Comparison of ENCODE assay signal across 8 mouse cellular contexts in the genomic region with DNA sequence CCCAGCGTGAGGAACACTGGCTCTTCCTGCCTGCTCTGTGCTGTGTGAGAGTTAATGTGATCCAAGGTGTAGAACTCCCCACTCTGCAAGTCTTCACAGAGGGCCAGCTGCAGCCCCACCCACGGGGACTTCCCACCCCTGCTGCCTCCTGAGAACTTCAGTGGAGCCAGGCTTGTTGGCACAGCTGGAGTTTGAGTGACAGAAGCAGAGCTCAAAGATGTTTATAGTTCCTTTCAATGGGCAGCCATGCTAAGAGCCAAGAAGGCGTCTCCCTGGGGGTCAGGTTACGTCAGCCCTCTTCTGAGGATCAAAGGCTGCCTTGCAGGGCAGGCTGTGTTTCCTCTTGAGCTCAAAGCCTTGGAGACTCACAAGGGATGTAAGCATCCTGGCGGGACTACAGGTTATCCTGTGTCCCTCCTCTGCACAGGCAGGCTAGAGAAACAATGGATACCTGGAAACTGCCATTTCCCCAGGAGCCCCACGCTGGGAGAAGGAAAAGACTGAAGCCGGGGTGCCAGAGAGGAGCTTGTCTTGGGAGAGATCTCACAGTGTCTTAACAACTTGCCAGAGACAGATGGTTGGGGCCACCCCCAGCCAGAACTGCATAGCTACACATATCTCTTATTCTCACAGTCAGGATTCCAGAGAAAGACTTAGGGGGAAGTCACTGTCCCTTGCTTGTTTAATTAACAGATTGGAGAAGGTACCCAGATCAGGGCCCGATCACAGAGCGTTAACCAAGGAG. TPM values are rescaled to one million over a fixed set of nuclear protein-coding genes. Genes with fewer than 3 reads are reported as not detected.
DNase-seq lines count a peak whose midpoint lies in the region; ATAC-seq and TF ChIP-seq lines count a peak whose summit lies in the region.

No protein-coding gene starts in this region.

- no peak overlapping the region for H3ac ChIP-seq in C2C12 (ENCODE audit: control insufficient read depth, insufficient read length, low read depth)

- peak overlapping the region; percentile 41; the same call in 1 of the 2 replicates for H3K27ac ChIP-seq in forebrain, embryonic 16.5 days (ENCODE audit: low read length)
- H3K27ac ChIP-seq in hindbrain, embryonic 11.5 days (ENCODE audit: low read depth, low read length): no peak overlapping the region
- H3K27ac ChIP-seq in limb, embryonic 12.5 days: peak overlapping the region; percentile 79
- H3K27ac ChIP-seq in neural tube, embryonic 13.5 days (replicated peaks): peak overlapping the region; percentile 65

- no peaks in the 10 kb centered on the region for H3K27me3 ChIP-seq in C2C12 (ENCODE audit: control insufficient read depth, insufficient read depth, insufficient read length)
- no peaks in the 10 kb centered on the region for H3K27me3 ChIP-seq in forebrain, embryonic 16.5 days (replicated peaks; ENCODE audit: control insufficient read depth, insufficient read depth, low read length)
- H3K27me3 ChIP-seq in hindbrain, embryonic 11.5 days (ENCODE audit: control insufficient read depth, insufficient read depth, low read length): no peaks in the 10 kb centered on the region
- no peaks in the 10 kb centered on the region for H3K27me3 ChIP-seq in limb, embryonic 12.5 days
- H3K27me3 ChIP-seq in neural tube, embryonic 13.5 days: no peaks in the 10 kb centered on the region; the same call in 1 of the 2 replicates

- H3K79me3 ChIP-seq in C2C12 (ENCODE audit: low read depth): no peaks in the 10 kb centered on the region

- H3K79me2 ChIP-seq in C2C12 (ENCODE audit: control insufficient read depth, insufficient read depth): no peaks in the 10 kb centered on the region

- no peak for TF ChIP-seq CTCF in C2C12 (IDR thresholded peaks at IDR 0.05; ENCODE audit: control insufficient read depth, insufficient read depth, insufficient read length)

- H3K4me1 ChIP-seq in forebrain, embryonic 16.5 days (replicated peaks; ENCODE audit: control insufficient read depth, insufficient read depth, low read length): peaks cover 3% of the 10 kb centered on the region; the same call in 1 of the 2 replicates
- 0 out of 2 replicates have a peak, but pooled peaks cover 3% of the 10 kb centered on the region for H3K4me1 ChIP-seq in hindbrain, embryonic 11.5 days (replicated peaks; ENCODE audit: control insufficient read depth, insufficient read depth, low read length)
- peaks cover 19% of the 10 kb centered on the region for H3K4me1 ChIP-seq in limb, embryonic 12.5 days (replicated peaks)
- peaks cover 10% of the 10 kb centered on the region; the same call in 1 of the 2 replicates for H3K4me1 ChIP-seq in neural tube, embryonic 13.5 days (replicated peaks)

- H3K4me2 ChIP-seq in forebrain, embryonic 16.5 days (ENCODE audit: low read length): no peak overlapping the region
- no peak overlapping the region for H3K4me2 ChIP-seq in hindbrain, embryonic 11.5 days (replicated peaks; ENCODE audit: low read depth, low read length)
- H3K4me2 ChIP-seq in limb, embryonic 12.5 days: no peak overlapping the region; the same call in 1 of the 2 replicates
- no peak overlapping the region for H3K4me2 ChIP-seq in neural tube, embryonic 13.5 days

- H3K9ac ChIP-seq in forebrain, embryonic 16.5 days (replicated peaks; ENCODE audit: low read depth, low read length): no peak overlapping the region
- no peak overlapping the region for H3K9ac ChIP-seq in hindbrain, embryonic 11.5 days (ENCODE audit: low read depth, low read length)
- 0 out of 2 replicates have a peak overlapping the region, but pooled peaks have one; percentile 27 for H3K9ac ChIP-seq in limb, embryonic 12.5 days (replicated peaks)
- no peak overlapping the region for H3K9ac ChIP-seq in neural tube, embryonic 13.5 days

- no peaks in the 10 kb centered on the region for H3K36me3 ChIP-seq in C2C12 (ENCODE audit: control insufficient read depth, insufficient read depth)
- no peaks in the 10 kb centered on the region for H3K36me3 ChIP-seq in forebrain, embryonic 16.5 days (ENCODE audit: control insufficient read depth, insufficient read depth)
- no peaks in the 10 kb centered on the region for H3K36me3 ChIP-seq in hindbrain, embryonic 11.5 days (ENCODE audit: control insufficient read depth, insufficient read depth, low read length)
- no peaks in the 10 kb centered on the region for H3K36me3 ChIP-seq in limb, embryonic 12.5 days
- no peaks in the 10 kb centered on the region for H3K36me3 ChIP-seq in neural tube, embryonic 13.5 days

- no peaks in the 10 kb centered on the region for H3K9me3 ChIP-seq in forebrain, embryonic 16.5 days (ENCODE audit: control insufficient read depth, low read length)
- H3K9me3 ChIP-seq in hindbrain, embryonic 11.5 days (ENCODE audit: control insufficient read depth, low read length): no peaks in the 10 kb centered on the region
- no peaks in the 10 kb centered on the region for H3K9me3 ChIP-seq in limb, embryonic 12.5 days
- no peaks in the 10 kb centered on the region for H3K9me3 ChIP-seq in neural tube, embryonic 13.5 days

- H3K4me3 ChIP-seq in C2C12 (ENCODE audit: insufficient read depth, poor library complexity, severe bottlenecking): no peak overlapping the region
- H3K4me3 ChIP-seq in forebrain, embryonic 16.5 days (replicated peaks; ENCODE audit: low read length): no peak overlapping the region
- H3K4me3 ChIP-seq in hindbrain, embryonic 11.5 days (ENCODE audit: low read depth, low read length): no peak overlapping the region
- no peak overlapping the region for H3K4me3 ChIP-seq in limb, embryonic 12.5 days (replicated peaks)
- H3K4me3 ChIP-seq in neural tube, embryonic 13.5 days: no peak overlapping the region

- ATAC-seq in forebrain, embryonic 16.5 days: peak; percentile 36; the same call in 1 of the 2 replicates
- ATAC-seq in hindbrain, embryonic 11.5 days (ENCODE audit: low FRiP score): no peak
- ATAC-seq in limb, embryonic 12.5 days (ENCODE audit: insufficient number of reproducible peaks, insufficient read depth, low FRiP score, low TSS enrichment, low read depth): peak; percentile 44; the same call in 1 of the 2 replicates
- ATAC-seq in neural tube, embryonic 13.5 days (ENCODE audit: low read depth): no peak; the same call in 1 of the 2 replicates
- ATAC-seq in inflammation-experienced regulatory T-cells, adult 6 months: no peak

- peak; percentile 46 for DNase-seq in WW6 (ENCODE audit: low read depth, low spot score)
- peak; percentile 48 for DNase-seq in hindbrain, embryonic 11.5 days (ENCODE audit: low spot score)
- no peak for DNase-seq in spleen, postnatal 4 days (ENCODE audit: low spot score in 2 of 2)

- 18% methylated on average over 9 of the region's 9 CpGs for WGBS in forebrain, embryonic 16.5 days
- WGBS in hindbrain, embryonic 11.5 days: 13% methylated on average over 9 of the region's 9 CpGs
- 21% methylated on average over 9 of the region's 9 CpGs for WGBS in limb, embryonic 12.5 days
- WGBS in neural tube, embryonic 13.5 days: 15% methylated on average over 9 of the region's 9 CpGs

TF ChIP-seq in C2C12, 6 proteins besides CTCF, POLR2A, EP300 and RAD21:
- TF ChIP-seq MYOD1 (IDR thresholded peaks at IDR 0.05; ENCODE audit: control insufficient read depth, insufficient read length, low read depth) (peak; percentile 25), MAX (IDR thresholded peaks at IDR 0.05) (no peak)

RNA-seq across cellular contexts. Expression of a gene that starts 16.7 kb away (rescaled TPM):
- polyA plus RNA-seq in C2C12 (2012; fragmentation: generic; extraction: Trizol): not detected
- polyA plus RNA-seq in forebrain, embryonic 16.5 days (2015; fragmentation: Nextera tagmentation; extraction: Ambion mirVana): 0.47 and 0.86 TPM in 2 replicates
- polyA plus RNA-seq in hindbrain, embryonic 11.5 days (2014; fragmentation: Nextera tagmentation; extraction: Ambion mirVana): 0.11 and 0.38 TPM in 2 replicates
- polyA plus RNA-seq in limb, embryonic 12.5 days (2016; fragmentation: Nextera tagmentation; extraction: Ambion mirVana): 0.26 and 0.42 TPM in 2 replicates
- 0.52 and 0.56 TPM in 2 replicates for polyA plus RNA-seq in neural tube, embryonic 13.5 days (2015; fragmentation: Nextera tagmentation; extraction: Ambion mirVana)
- polyA plus RNA-seq in inflammation-experienced regulatory T-cells, adult 6 months (2017; shearing (Covaris generic)): not detected

RNA-seq across cellular contexts. Expression of a gene that starts 20.1 kb away (rescaled TPM):
- polyA plus RNA-seq in C2C12 (2012; fragmentation: generic; extraction: Trizol): 67.6 TPM
- polyA plus RNA-seq in forebrain, embryonic 16.5 days (2015; fragmentation: Nextera tagmentation; extraction: Ambion mirVana): 46.0 and 47.1 TPM in 2 replicates
- 13.8 and 14.9 TPM in 2 replicates for polyA plus RNA-seq in hindbrain, embryonic 11.5 days (2014; fragmentation: Nextera tagmentation; extraction: Ambion mirVana)
- 22.3 and 24.9 TPM in 2 replicates for polyA plus RNA-seq in limb, embryonic 12.5 days (2016; fragmentation: Nextera tagmentation; extraction: Ambion mirVana)
- polyA plus RNA-seq in neural tube, embryonic 13.5 days (2015; fragmentation: Nextera tagmentation; extraction: Ambion mirVana): 36.0 and 38.6 TPM in 2 replicates
- 10 to 100 TPM; 18.2 to 22.0 (median 21.4) TPM for polyA plus RNA-seq in inflammation-experienced regulatory T-cells, adult 6 months (2017; shearing (Covaris generic))

Comparison
In these comparisons a context has a peak if more than half of its experiments do, and no peak if none do; other contexts are left out.
1. DNase-seq: peak in WW6 (single experiment) and hindbrain, embryonic 11.5 days (single experiment); none in spleen, postnatal 4 days (0 of 2).
2. ATAC-seq: peak in forebrain, embryonic 16.5 days (single experiment) and limb, embryonic 12.5 days (single experiment); none in hindbrain, embryonic 11.5 days (single experiment), neural tube, embryonic 13.5 days (single experiment) and inflammation-experienced regulatory T-cells, adult 6 months (single experiment).